Mouse (Mus musculus) kidney, adult 2 months (tissue): ENCODE measurements around the gene Tasp1. TPM values are rescaled to one million over a fixed set of nuclear protein-coding genes. Genes with fewer than 3 reads are reported as not detected.

Experiments
- DNase-seq: peaks from one replicate; pipeline ENCODE4 v3.0.0; 2021
- H3K27ac ChIP-seq: fragments of 200-500 bp; 2 replicates; pipeline ENCODE4 v1.5.1; 2012; ENCODE audit warnings: low read depth, low read length, control low read depth, inconsistent platforms; ENCODE audit not compliant: insufficient read depth
- H3K27me3 ChIP-seq: fragments of 200-500 bp; replicated peaks from 2 replicates; pipeline ENCODE4 v1.6.1; 2012; ENCODE audit warnings: mild to moderate bottlenecking, moderate library complexity, low read length, inconsistent platforms; ENCODE audit not compliant: control insufficient read depth, insufficient read depth
- H3K36me3 ChIP-seq: fragments of 200-500 bp; 2 replicates; pipeline ENCODE4 v1.6.1; 2012; ENCODE audit warnings: mild to moderate bottlenecking, moderate library complexity, low read length, inconsistent platforms; ENCODE audit not compliant: control insufficient read depth, insufficient read depth
- H3K4me1 ChIP-seq: fragments of 200-500 bp; 2 replicates; pipeline ENCODE4 v1.6.1; 2011; ENCODE audit warnings: low read length; ENCODE audit not compliant: control insufficient read depth, insufficient read depth
- H3K4me3 ChIP-seq: fragments of 200-500 bp; 2 replicates; pipeline ENCODE4 v1.5.1; 2011; ENCODE audit warnings: mild to moderate bottlenecking, low read depth, low read length, control low read depth; ENCODE audit not compliant: insufficient read depth
- CTCF ChIP-seq: fragments of 200-500 bp; conservative IDR thresholded peaks from 2 replicates; pipeline ENCODE4 v1.5.1; 2011; ENCODE audit warnings: low read depth, mild to moderate bottlenecking, control low read depth, low read length, moderate library complexity, mixed read lengths; ENCODE audit not compliant: insufficient read depth, insufficient read length
- POLR2A ChIP-seq: fragments of 200-500 bp; IDR thresholded peaks from one replicate; pipeline ENCODE4 v1.6.1; 2011; ENCODE audit warnings: low read depth, low read length, control low read depth
- WGBS: fragments of 180-500 bp; shearing (Covaris S2); methylation state at CpG from one replicate; pipeline ENCODE4 v1.1.7; 2018; 5-methylcytosine and 5-hydroxymethylcytosine counted together
- polyA plus RNA-seq: library from polyadenylated mRNA; depleted of rRNA; stranded (reverse); fragments of >200 nt; gene quantifications from 2 replicates; pipeline ENCODE4 v1.2.3, GENCODE M21; 2012

The Tasp1 gene
- polyA plus RNA-seq, 1 experiment = 5.0 TPM

- TF ChIP-seq CTCF (no peak), POLR2A (no peak)
- no peak overlapping the region for H3K4me3 ChIP-seq
- WGBS = 5% methylated on average over 3 of the region's 3 CpGs
- no peaks in the 10 kb centered on the region for H3K36me3 ChIP-seq
- H3K27me3 ChIP-seq = no peaks in the 10 kb centered on the region
- peaks cover 11% of the 10 kb centered on the region; the same call in 1 of the 2 replicates for H3K4me1 ChIP-seq
- peak; percentile 78 for DNase-seq
- H3K27ac ChIP-seq = no peak overlapping the region; the same call in 1 of the 2 replicates
Observed at GRCm38 (mm10) chr2:139859424-139860132, 207.0 kb downstream of the Tasp1 start.

- TF ChIP-seq CTCF (no peak), POLR2A (no peak)
- H3K27ac ChIP-seq = no peak overlapping the region
- no peak for DNase-seq
- no peak overlapping the region for H3K4me3 ChIP-seq
- no peaks in the 10 kb centered on the region for H3K27me3 ChIP-seq
- no peaks in the 10 kb centered on the region for H3K36me3 ChIP-seq
- 89% methylated on average over 1 of the region's 1 CpGs for WGBS
- H3K4me1 ChIP-seq = no peaks in the 10 kb centered on the region
Observed at GRCm38 (mm10) chr2:139849621-139850020, 217.0 kb downstream of the Tasp1 start.

- Histone ChIP-seq H3K27ac (no peak overlapping the region), H3K4me1 (no peaks in the 10 kb centered on the region; the same call in 1 of the 2 replicates), H3K4me3 (no peak overlapping the region), H3K27me3 (no peaks in the 10 kb centered on the region), H3K36me3 (no peaks in the 10 kb centered on the region)
- 78% methylated on average over 1 of the region's 1 CpGs for WGBS
- TF ChIP-seq POLR2A (no peak), CTCF (no peak)
- no peak for DNase-seq
Observed at GRCm38 (mm10) chr2:139841359-139841758, 225.2 kb downstream of the Tasp1 start.

GRCm38 (mm10) chr2:139840941-139841340 lies 225.7 kb downstream of the Tasp1 start:
- 80% methylated on average over 5 of the region's 5 CpGs for WGBS
- no peak for DNase-seq
- no peaks in the 10 kb centered on the region for H3K36me3 ChIP-seq
- TF ChIP-seq POLR2A (no peak), CTCF (no peak)
- no peaks in the 10 kb centered on the region; the same call in 1 of the 2 replicates for H3K4me1 ChIP-seq
- H3K27me3 ChIP-seq = no peaks in the 10 kb centered on the region
- H3K27ac ChIP-seq = no peak overlapping the region
- no peak overlapping the region for H3K4me3 ChIP-seq

GRCm38 (mm10) chr2:139821589-139822378 lies 244.8 kb downstream of the Tasp1 start:
- DNase-seq = no peak
- no peak overlapping the region for H3K27ac ChIP-seq
- no peak for TF ChIP-seq POLR2A
- no peak for TF ChIP-seq CTCF
- 47% methylated on average over 8 of the region's 8 CpGs for WGBS
- no peak overlapping the region for H3K4me3 ChIP-seq
- no peaks in the 10 kb centered on the region for H3K4me1 ChIP-seq
- no peaks in the 10 kb centered on the region for H3K27me3 ChIP-seq
- H3K36me3 ChIP-seq = no peaks in the 10 kb centered on the region

GRCm38 (mm10) chr2:139817275-139817674 lies 249.3 kb downstream of the Tasp1 start:
- no peaks in the 10 kb centered on the region for H3K4me1 ChIP-seq
- no peaks in the 10 kb centered on the region for H3K36me3 ChIP-seq
- H3K27ac ChIP-seq = no peak overlapping the region
- no peak overlapping the region for H3K4me3 ChIP-seq
- DNase-seq = no peak
- H3K27me3 ChIP-seq = no peaks in the 10 kb centered on the region
- WGBS = 61% methylated on average over 3 of the region's 3 CpGs
- TF ChIP-seq POLR2A (no peak), CTCF (no peak)

GRCm38 (mm10) chr2:139807887-139808286 lies 258.7 kb downstream of the Tasp1 start:
- Histone ChIP-seq H3K4me3 (no peak overlapping the region), H3K4me1 (no peaks in the 10 kb centered on the region), H3K27me3 (no peaks in the 10 kb centered on the region), H3K36me3 (no peaks in the 10 kb centered on the region), H3K27ac (no peak overlapping the region)
- TF ChIP-seq CTCF = no peak
- no peak for TF ChIP-seq POLR2A
- WGBS = 87% methylated on average over 6 of the region's 6 CpGs
- DNase-seq = no peak
